Mouse (Mus musculus): ENCODE measurements at regions not wholly inside any gene's neighbourhood (a gene's known extent, or its start where the extent isn't known, plus 50 kb on each side); places are given as distances from the start of the nearest gene placed in this dataset.

DNA sequence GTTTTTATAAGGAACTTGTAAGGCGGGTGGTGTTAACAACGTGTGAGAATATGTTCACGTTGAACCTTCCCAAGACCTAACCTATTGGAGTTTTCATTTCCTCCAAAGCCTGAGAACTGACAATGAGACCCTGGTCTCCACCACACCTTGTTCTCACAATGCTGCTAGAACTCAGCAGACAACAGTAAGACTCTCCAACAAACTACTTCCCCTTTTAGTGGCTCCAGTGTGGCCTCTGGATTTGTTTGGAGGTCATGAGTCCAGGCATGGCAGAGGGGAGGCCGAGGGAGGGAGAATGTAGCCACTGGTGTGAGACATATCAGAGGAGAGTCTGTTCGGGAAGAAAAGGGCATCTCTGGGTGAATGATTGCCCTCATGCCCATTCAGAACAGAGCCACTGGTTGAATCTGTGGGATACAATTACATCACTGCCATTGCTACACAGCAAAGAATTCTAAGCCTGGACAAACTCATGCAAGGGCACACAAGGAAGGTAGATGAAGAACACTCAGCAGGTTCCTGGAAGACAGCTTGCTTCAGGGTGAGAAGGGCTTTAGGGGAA, 109.2 kb upstream of the Ccdc122 start:
- 85% methylated on average over 5 of the region's 5 CpGs for WGBS
- TF ChIP-seq CTCF (IDR thresholded peaks at IDR 0.05; ENCODE audit: insufficient read depth, low read depth, low read length) (no peak), POLR2A (IDR thresholded peaks at IDR 0.05; ENCODE audit: insufficient read depth, low read depth, low read length) (no peak)
- no peak overlapping the region for H3K4me3 ChIP-seq (ENCODE audit: insufficient read depth, low read depth, low read length)
- no peak overlapping the region for H3K27ac ChIP-seq (ENCODE audit: insufficient read depth, low read depth, low read length)
- H3K4me1 ChIP-seq (ENCODE audit: control insufficient read depth, insufficient read depth, low read length): no peaks in the 10 kb centered on the region

DNA sequence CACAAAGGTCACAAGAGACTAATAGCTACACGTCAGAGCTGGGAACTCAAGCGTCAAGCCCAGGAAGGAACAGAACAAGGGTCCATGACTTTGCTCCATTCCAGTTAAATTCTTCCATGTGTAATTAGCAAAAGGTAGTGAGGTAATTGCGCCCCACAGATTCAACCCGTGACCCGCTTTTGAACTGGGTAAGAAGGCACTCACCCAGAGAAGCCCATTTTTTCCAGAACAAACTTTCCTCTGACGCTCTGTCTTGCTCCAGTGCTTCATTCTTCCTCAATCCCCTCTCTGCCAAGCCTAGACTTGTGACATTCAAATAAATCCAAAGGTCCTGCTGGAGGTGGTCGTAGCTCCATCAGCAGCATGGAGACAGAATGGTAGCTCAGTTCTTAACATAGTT, 110.2 kb upstream of the Ccdc122 start:
- Histone ChIP-seq H3K27ac (ENCODE audit: insufficient read depth, low read depth, low read length) (no peak overlapping the region), H3K4me1 (ENCODE audit: control insufficient read depth, insufficient read depth, low read length) (no peaks in the 10 kb centered on the region), H3K4me3 (ENCODE audit: insufficient read depth, low read depth, low read length) (no peak overlapping the region)
- 92% methylated on average over 7 of the region's 7 CpGs for WGBS
- TF ChIP-seq CTCF (IDR thresholded peaks at IDR 0.05; ENCODE audit: insufficient read depth, low read depth, low read length) (no peak), POLR2A (IDR thresholded peaks at IDR 0.05; ENCODE audit: insufficient read depth, low read depth, low read length) (no peak)

DNA sequence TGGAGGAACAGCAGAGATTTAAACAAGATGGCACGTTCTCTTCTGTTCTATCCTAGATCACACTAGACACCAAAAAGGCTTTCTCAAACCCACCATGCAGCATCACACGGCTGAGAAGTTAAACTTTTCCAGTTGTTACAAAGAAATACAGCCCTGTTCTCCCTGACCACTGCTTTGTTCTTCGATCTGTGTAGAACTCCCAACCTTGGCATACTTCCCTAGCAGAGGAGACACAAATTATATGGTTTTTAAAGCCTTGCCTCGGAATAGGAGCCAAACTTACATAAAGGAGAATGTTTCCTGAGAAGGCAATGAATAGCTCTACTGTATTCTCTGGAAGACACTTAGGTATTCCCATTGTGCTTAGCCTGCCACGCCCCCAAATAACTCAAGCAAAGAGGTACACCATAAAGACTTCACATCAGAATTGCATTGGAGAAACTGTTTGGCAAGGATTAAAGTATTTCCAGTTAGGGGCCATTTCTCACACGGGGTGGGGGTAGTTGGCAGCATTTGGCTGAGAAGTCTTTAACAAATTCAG, 114.1 kb upstream of the Ccdc122 start:
- no peak overlapping the region for H3K4me3 ChIP-seq (ENCODE audit: insufficient read depth, low read depth, low read length)
- H3K4me1 ChIP-seq (ENCODE audit: control insufficient read depth, insufficient read depth, low read length): no peaks in the 10 kb centered on the region
- TF ChIP-seq POLR2A (IDR thresholded peaks at IDR 0.05; ENCODE audit: insufficient read depth, low read depth, low read length) (no peak), CTCF (IDR thresholded peaks at IDR 0.05; ENCODE audit: insufficient read depth, low read depth, low read length) (no peak)
- no peak overlapping the region for H3K27ac ChIP-seq (ENCODE audit: insufficient read depth, low read depth, low read length)
- WGBS: 52% methylated on average over 6 of the region's 6 CpGs

DNA sequence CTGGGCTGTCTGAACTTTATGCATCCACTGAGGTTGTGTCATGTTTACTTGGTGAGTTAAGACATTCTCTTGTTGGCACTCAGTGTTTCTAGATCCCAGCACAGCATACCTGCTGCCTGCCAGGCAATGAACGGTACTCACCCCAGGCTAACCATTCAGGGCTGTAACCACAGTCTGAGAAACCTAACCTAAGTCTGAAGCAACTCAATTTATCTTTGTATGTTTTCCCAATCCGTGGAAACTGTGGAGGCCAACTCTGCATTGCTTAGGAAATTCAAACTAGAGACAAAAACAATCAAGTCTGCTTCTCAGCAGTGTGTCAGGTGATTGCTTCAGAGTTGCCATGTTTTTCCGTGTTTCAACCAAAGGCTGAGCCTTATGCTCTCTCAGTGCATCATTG, 118.5 kb upstream of the Ccdc122 start:
- no peak overlapping the region for H3K4me3 ChIP-seq (ENCODE audit: insufficient read depth, low read depth, low read length)
- 72% methylated on average over 3 of the region's 3 CpGs for WGBS
- H3K27ac ChIP-seq (ENCODE audit: insufficient read depth, low read depth, low read length): peak overlapping the region; percentile 20; the same call in 1 of the 2 replicates
- no peaks in the 10 kb centered on the region for H3K4me1 ChIP-seq (ENCODE audit: control insufficient read depth, insufficient read depth, low read length)
- TF ChIP-seq CTCF (IDR thresholded peaks at IDR 0.05; ENCODE audit: insufficient read depth, low read depth, low read length): no peak
- no peak for TF ChIP-seq POLR2A (IDR thresholded peaks at IDR 0.05; ENCODE audit: insufficient read depth, low read depth, low read length)

DNA sequence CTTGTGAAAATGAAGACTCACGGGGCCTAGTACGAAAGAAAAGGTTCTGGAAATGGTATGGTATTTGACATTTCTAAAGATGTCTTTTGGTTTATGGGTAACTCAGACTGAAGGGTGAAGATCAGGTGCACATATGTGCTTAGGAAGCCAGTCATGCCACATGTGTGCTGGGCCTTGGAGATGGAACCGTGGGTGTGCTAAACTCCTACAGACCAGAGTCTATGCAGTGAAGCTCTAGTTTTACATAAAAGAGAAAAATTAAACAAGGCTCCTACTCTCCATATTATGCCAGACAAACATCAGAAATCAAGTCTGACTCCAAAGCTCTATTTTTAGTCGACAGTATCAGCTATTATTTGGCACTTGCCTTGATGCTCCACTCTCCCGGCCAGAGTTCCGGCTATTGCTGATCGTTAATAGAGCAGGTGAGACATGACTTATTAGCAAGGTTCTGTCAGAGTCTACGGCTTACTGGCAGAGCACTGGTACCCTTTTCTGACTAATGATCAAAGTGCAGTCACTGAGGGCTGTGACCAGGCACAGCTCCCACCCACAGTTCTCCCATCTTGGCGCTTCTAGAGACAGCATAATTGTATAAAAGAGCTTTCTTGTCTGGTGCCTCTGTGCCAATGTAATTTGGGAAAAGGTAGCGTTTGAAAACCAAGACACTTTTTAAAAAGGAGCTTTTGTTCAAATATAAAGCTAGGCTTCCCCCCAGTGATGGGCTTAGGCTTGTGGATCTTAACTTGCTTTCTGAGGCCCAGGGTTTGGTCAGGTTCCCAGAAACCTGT, 119.2 kb upstream of the Ccdc122 start:
- H3K4me1 ChIP-seq (ENCODE audit: control insufficient read depth, insufficient read depth, low read length): no peaks in the 10 kb centered on the region
- peak overlapping the region; percentile 32; the same call in 1 of the 2 replicates for H3K27ac ChIP-seq (ENCODE audit: insufficient read depth, low read depth, low read length)
- TF ChIP-seq POLR2A (IDR thresholded peaks at IDR 0.05; ENCODE audit: insufficient read depth, low read depth, low read length): no peak
- no peak for TF ChIP-seq CTCF (IDR thresholded peaks at IDR 0.05; ENCODE audit: insufficient read depth, low read depth, low read length)
- no peak overlapping the region for H3K4me3 ChIP-seq (ENCODE audit: insufficient read depth, low read depth, low read length)
- 47% methylated on average over 10 of the region's 10 CpGs for WGBS

DNA sequence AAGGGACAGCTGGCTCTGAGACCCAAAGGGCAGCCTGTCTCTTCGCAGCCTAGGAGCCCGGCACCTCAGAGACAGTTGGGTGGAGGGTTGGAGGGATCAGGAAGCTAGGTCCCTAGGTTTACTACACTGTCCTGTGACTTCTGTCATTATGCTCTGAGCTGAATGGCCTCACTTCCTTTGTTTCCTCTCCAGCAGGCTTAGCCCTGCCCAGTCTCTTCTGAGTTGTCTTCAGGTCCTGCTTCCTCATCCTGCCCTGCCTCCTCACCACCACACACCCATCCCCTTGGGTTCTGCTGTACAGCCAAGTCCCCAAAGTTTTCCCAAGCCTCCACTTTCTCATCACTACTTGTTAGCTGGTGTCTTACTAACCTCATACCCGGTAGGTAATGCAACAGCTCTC, 122.7 kb upstream of the Ccdc122 start:
- H3K4me1 ChIP-seq (ENCODE audit: control insufficient read depth, insufficient read depth, low read length): no peaks in the 10 kb centered on the region
- no peak overlapping the region for H3K4me3 ChIP-seq (ENCODE audit: insufficient read depth, low read depth, low read length)
- no peak overlapping the region for H3K27ac ChIP-seq (ENCODE audit: insufficient read depth, low read depth, low read length)
- WGBS: 94% methylated on average over 3 of the region's 3 CpGs
- TF ChIP-seq CTCF (IDR thresholded peaks at IDR 0.05; ENCODE audit: insufficient read depth, low read depth, low read length): no peak
- TF ChIP-seq POLR2A (IDR thresholded peaks at IDR 0.05; ENCODE audit: insufficient read depth, low read depth, low read length): no peak

DNA sequence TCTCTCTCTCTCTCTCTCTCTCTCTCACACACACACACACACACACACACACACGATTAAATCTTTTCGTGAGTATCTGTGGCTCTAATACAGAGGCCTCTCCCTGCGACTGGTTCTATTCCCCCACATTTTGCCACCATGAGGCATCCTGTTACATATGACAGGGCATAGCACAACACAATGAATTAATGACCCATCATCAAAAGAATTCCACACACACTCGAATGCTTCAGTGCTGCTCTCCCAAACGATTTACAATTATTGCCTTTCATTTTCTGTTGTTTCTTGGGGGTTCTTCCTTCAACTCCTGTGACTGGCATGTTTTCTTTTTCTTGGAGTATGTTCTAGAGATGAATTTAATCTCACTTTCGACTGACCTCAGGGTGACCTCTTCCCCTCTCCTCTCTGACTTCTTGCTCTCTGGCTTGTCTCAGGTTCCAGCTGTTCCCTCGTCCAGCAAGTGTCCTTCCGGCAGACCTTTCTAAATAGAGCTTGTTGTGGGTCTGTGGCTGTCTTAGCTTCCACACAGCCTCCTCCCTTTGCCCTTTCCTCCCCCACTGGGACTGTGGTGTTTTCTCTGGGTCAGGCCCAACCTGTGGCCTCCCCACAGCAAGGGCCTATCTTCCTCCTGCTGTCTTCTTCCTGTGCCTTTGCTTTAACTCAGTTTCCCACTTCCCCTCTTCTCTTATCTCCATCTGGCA, 124.1 kb upstream of the Ccdc122 start:
- WGBS: 71% methylated on average over 8 of the region's 8 CpGs
- H3K4me3 ChIP-seq (ENCODE audit: insufficient read depth, low read depth, low read length): no peak overlapping the region
- no peak overlapping the region for H3K27ac ChIP-seq (ENCODE audit: insufficient read depth, low read depth, low read length)
- TF ChIP-seq POLR2A (IDR thresholded peaks at IDR 0.05; ENCODE audit: insufficient read depth, low read depth, low read length): no peak
- TF ChIP-seq CTCF (IDR thresholded peaks at IDR 0.05; ENCODE audit: insufficient read depth, low read depth, low read length): no peak
- H3K4me1 ChIP-seq (ENCODE audit: control insufficient read depth, insufficient read depth, low read length): no peaks in the 10 kb centered on the region

DNA sequence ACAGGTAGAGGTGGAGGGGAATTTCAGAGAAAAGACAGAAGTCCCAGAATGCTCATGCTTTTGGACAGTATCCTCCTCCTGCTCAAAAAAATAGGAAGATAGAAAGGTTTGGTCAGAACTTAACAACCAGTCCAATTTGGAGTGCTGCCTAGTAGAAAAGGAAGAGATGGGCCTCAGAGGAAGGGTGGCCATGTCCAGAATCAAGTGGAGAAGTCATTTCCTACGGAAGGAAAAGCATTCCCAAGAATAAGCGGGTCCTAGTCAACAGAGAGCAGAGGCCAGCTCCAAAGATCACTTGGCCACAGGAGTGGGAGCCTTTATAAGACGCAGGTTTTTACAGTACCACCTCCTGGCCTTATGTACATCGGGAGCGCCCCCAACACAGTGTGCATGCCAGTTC, 125.3 kb upstream of the Ccdc122 start:
- TF ChIP-seq CTCF (IDR thresholded peaks at IDR 0.05; ENCODE audit: insufficient read depth, low read depth, low read length): no peak
- no peak for TF ChIP-seq POLR2A (IDR thresholded peaks at IDR 0.05; ENCODE audit: insufficient read depth, low read depth, low read length)
- Histone ChIP-seq H3K27ac (ENCODE audit: insufficient read depth, low read depth, low read length) (no peak overlapping the region), H3K4me1 (ENCODE audit: control insufficient read depth, insufficient read depth, low read length) (no peaks in the 10 kb centered on the region), H3K4me3 (ENCODE audit: insufficient read depth, low read depth, low read length) (no peak overlapping the region)
- 97% methylated on average over 5 of the region's 5 CpGs for WGBS

DNA sequence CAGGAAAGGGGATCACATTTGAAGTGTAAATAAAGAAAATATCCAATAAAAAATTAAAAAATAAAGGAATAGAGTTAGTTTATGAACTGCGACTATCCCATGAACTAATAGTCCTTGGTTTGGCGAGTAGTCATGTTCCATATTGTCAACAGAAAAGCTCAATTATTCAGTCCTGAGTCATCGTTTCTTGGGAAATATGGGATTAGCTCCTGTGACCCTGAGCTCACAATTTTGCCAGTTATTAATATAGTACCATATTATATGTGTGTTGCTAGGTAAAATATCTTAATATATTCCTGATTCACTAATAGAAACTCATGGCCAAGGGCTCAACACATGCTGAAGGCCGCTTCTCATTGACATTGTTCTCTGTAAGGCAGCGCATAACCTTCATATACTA, 126.4 kb upstream of the Ccdc122 start:
- H3K4me3 ChIP-seq (ENCODE audit: insufficient read depth, low read depth, low read length): no peak overlapping the region
- 93% methylated on average over 5 of the region's 5 CpGs for WGBS
- no peaks in the 10 kb centered on the region for H3K4me1 ChIP-seq (ENCODE audit: control insufficient read depth, insufficient read depth, low read length)
- no peak overlapping the region for H3K27ac ChIP-seq (ENCODE audit: insufficient read depth, low read depth, low read length)
- TF ChIP-seq POLR2A (IDR thresholded peaks at IDR 0.05; ENCODE audit: insufficient read depth, low read depth, low read length) (no peak), CTCF (IDR thresholded peaks at IDR 0.05; ENCODE audit: insufficient read depth, low read depth, low read length) (no peak)

Measured in olfactory bulb, adult 2 months (tissue).